Mouse (Mus musculus): Measurements from ENCODE around the gene Colq.

GRCm38 (mm10) chr14:31521318-31521717 lies 69.8 kb downstream of the Colq start:
- TF ChIP-seq CTCF (IDR thresholded peaks at IDR 0.05; ENCODE audit: control insufficient read depth, insufficient read depth, insufficient replicate concordance, low read depth, low read length) (no peak), POLR2A (IDR thresholded peaks at IDR 0.05; ENCODE audit: control insufficient read depth, low read depth, low read length) (no peak)

Measured in testis, adult 2 months (tissue).